Mouse (Mus musculus) heart, adult 2 months (tissue): ENCODE measurements at regions not wholly inside any gene's neighbourhood (a gene's known extent, or its start where the extent isn't known, plus 50 kb on each side); places are given as distances from the start of the nearest gene placed in this dataset.

Experiments used
- CTCF ChIP-seq: fragments of 200-600 bp; IDR thresholded peaks from 2 replicates; pipeline ENCODE4 v1.8.1; 2022; ENCODE audit warnings: antibody characterized with exemption, mild to moderate bottlenecking, moderate library complexity
- EP300 ChIP-seq: fragments of 200-500 bp; IDR thresholded peaks from 2 replicates; pipeline ENCODE4 v1.6.1; 2011; ENCODE audit warnings: low read depth, low read length, control low read depth; ENCODE audit not compliant: insufficient read depth
- POLR2A ChIP-seq: fragments of 200-500 bp; IDR thresholded peaks from 2 replicates; pipeline ENCODE4 v1.6.1; 2011; ENCODE audit warnings: mild to moderate bottlenecking, low read depth, low read length, control low read depth; ENCODE audit not compliant: insufficient read depth

- TF ChIP-seq CTCF: no peak
- TF ChIP-seq EP300: no peak
- TF ChIP-seq POLR2A: no peak
Observed at GRCm38 (mm10) chr15:51484207-51484606, 2400.5 kb upstream of the Gm7489 start.
